Mouse (Mus musculus) intestine, postnatal 0 days (tissue): ENCODE measurements around the gene Npm1. TPM values are rescaled to one million over a fixed set of nuclear protein-coding genes. Genes with fewer than 3 reads are reported as not detected.

ENCODE experiments used
- ATAC-seq: fragments of 200-750 bp; cut with Nextera tagmentation; 2 replicates; pipeline ENCODE4 v1.8.0; 2017; ENCODE audit warnings: mild to moderate bottlenecking, moderate TSS enrichment, moderate library complexity
- H3K27ac ChIP-seq: fragments of 300-500 bp; sonication (generic); 2 replicates; pipeline ENCODE4 v1.5.1; 2014; ENCODE audit warnings: mild to moderate bottlenecking, low read depth, low read length, moderate library complexity
- H3K27me3 ChIP-seq: fragments of 300-500 bp; sonication (generic); replicated peaks from 2 replicates; pipeline ENCODE4 v1.6.1; 2014; ENCODE audit warnings: low read length, mixed read lengths; ENCODE audit not compliant: control insufficient read depth, insufficient read depth
- H3K36me3 ChIP-seq: fragments of 300-500 bp; sonication (generic); 2 replicates; pipeline ENCODE4 v1.6.1; 2014; ENCODE audit warnings: mild to moderate bottlenecking, moderate library complexity; ENCODE audit not compliant: control insufficient read depth, insufficient read depth
- H3K4me1 ChIP-seq: fragments of 300-500 bp; sonication (generic); replicated peaks from 2 replicates; pipeline ENCODE4 v1.6.1; 2014; ENCODE audit warnings: antibody characterized with exemption, low read length, mixed read lengths; ENCODE audit not compliant: control insufficient read depth, insufficient read depth
- H3K4me2 ChIP-seq: fragments of 300-500 bp; sonication (generic); replicated peaks from 2 replicates; pipeline ENCODE4 v1.6.1; 2014; ENCODE audit warnings: low read depth, mild to moderate bottlenecking, moderate library complexity
- H3K4me3 ChIP-seq: fragments of 300-500 bp; sonication (generic); 2 replicates; pipeline ENCODE4 v1.5.1; 2014; ENCODE audit warnings: low read depth, low read length
- H3K9ac ChIP-seq: fragments of 300-500 bp; sonication (generic); 2 replicates; pipeline ENCODE4 v1.6.1; 2014; ENCODE audit warnings: mild to moderate bottlenecking, low read depth, low read length
- H3K9me3 ChIP-seq: fragments of 300-500 bp; sonication (generic); 2 replicates; pipeline ENCODE4 v1.6.1; 2016; ENCODE audit warnings: mixed run types; ENCODE audit not compliant: control insufficient read depth
- CTCF ChIP-seq: sonication (generic); IDR thresholded peaks from 2 replicates; pipeline ENCODE4 v1.5.1; 2016; ENCODE audit warnings: low read depth, mild to moderate bottlenecking, control low read depth, antibody characterized with exemption, moderate library complexity
- WGBS: fragments of 180-500 bp; shearing (Covaris S2); extraction: QIAGEN DNeasy Blood & Tissue Kit; methylation state at CpG from one replicate; pipeline ENCODE4 v1.1.7; 2014; 5-methylcytosine and 5-hydroxymethylcytosine counted together
- polyA plus RNA-seq: library from polyadenylated mRNA; unstranded; fragments of >200 nt; fragmentation: Nextera tagmentation; extraction: Ambion mirVana; gene quantifications from 2 replicates; pipeline ENCODE4 v1.2.1, GENCODE M21; 2015

The Npm1 gene
- polyA plus RNA-seq, 1 experiment from 2014 or later: 296 TPM

GRCm38 (mm10) chr11:33145201-33146142 lies 17.5 kb downstream of the Npm1 start:
- H3K4me1 ChIP-seq: no peaks in the 10 kb centered on the region; the same call in 1 of the 2 replicates
- WGBS: 41% methylated on average over 7 of the region's 7 CpGs
- no peaks in the 10 kb centered on the region for H3K9me3 ChIP-seq
- no peak overlapping the region for H3K4me3 ChIP-seq
- H3K4me2 ChIP-seq: 0 out of 2 replicates have a peak overlapping the region, but pooled peaks have one; percentile 95
- no peak overlapping the region for H3K27ac ChIP-seq
- ATAC-seq: no peak
- H3K36me3 ChIP-seq: peaks cover 11% of the 10 kb centered on the region
- no peak overlapping the region for H3K9ac ChIP-seq
- peaks cover 37% of the 10 kb centered on the region; the same call in 1 of the 2 replicates for H3K27me3 ChIP-seq
- no peak for TF ChIP-seq CTCF

- no peak overlapping the region for H3K4me3 ChIP-seq
- H3K4me2 ChIP-seq: no peak overlapping the region
- no peak for ATAC-seq
- peaks cover 37% of the 10 kb centered on the region; the same call in 1 of the 2 replicates for H3K27me3 ChIP-seq
- H3K36me3 ChIP-seq: no peaks in the 10 kb centered on the region
- no peaks in the 10 kb centered on the region for H3K9me3 ChIP-seq
- H3K4me1 ChIP-seq: no peaks in the 10 kb centered on the region; the same call in 1 of the 2 replicates
- 30% methylated on average over 9 of the region's 9 CpGs for WGBS
- H3K27ac ChIP-seq: no peak overlapping the region
- no peak overlapping the region for H3K9ac ChIP-seq
- no peak for TF ChIP-seq CTCF
These were observed 19.1 kb downstream of the Npm1 start for GRCm38 (mm10) chr11:33143906-33144305.

- no peak overlapping the region for H3K9ac ChIP-seq
- H3K4me1 ChIP-seq: no peaks in the 10 kb centered on the region; the same call in 1 of the 2 replicates
- H3K4me3 ChIP-seq: no peak overlapping the region
- peaks cover 35% of the 10 kb centered on the region; the same call in 1 of the 2 replicates for H3K27me3 ChIP-seq
- H3K4me2 ChIP-seq: no peak overlapping the region
- no peaks in the 10 kb centered on the region for H3K9me3 ChIP-seq
- ATAC-seq: no peak
- no peak for TF ChIP-seq CTCF
- no peaks in the 10 kb centered on the region for H3K36me3 ChIP-seq
- no peak overlapping the region for H3K27ac ChIP-seq
- WGBS: 100% methylated on average over 1 of the region's 1 CpGs
These were observed 20.2 kb downstream of the Npm1 start for GRCm38 (mm10) chr11:33142801-33143200.

GRCm38 (mm10) chr11:33140111-33140460 lies 22.9 kb downstream of the Npm1 start:
- Histone ChIP-seq H3K27me3 (peaks cover 18% of the 10 kb centered on the region; the same call in 1 of the 2 replicates), H3K9ac (no peak overlapping the region)
- WGBS: 91% methylated on average over 5 of the region's 5 CpGs

GRCm38 (mm10) chr11:33139458-33140110 lies 23.4 kb downstream of the Npm1 start:
- no peak overlapping the region for H3K27ac ChIP-seq
- H3K9me3 ChIP-seq: no peaks in the 10 kb centered on the region
- no peaks in the 10 kb centered on the region for H3K36me3 ChIP-seq
- no peak overlapping the region for H3K9ac ChIP-seq
- no peak overlapping the region for H3K4me3 ChIP-seq
- H3K4me2 ChIP-seq: no peak overlapping the region
- no peak for ATAC-seq
- no peaks in the 10 kb centered on the region for H3K4me1 ChIP-seq
- TF ChIP-seq CTCF: no peak
- WGBS: 71% methylated on average over 9 of the region's 9 CpGs
- H3K27me3 ChIP-seq: peaks cover 13% of the 10 kb centered on the region; the same call in 1 of the 2 replicates

More at GRCm38 (mm10) chr11:33140111-33140460, 22.9 kb downstream of the Npm1 start:
- no peak for ATAC-seq
- no peaks in the 10 kb centered on the region for H3K4me1 ChIP-seq
- no peak overlapping the region for H3K4me2 ChIP-seq
- no peak for TF ChIP-seq CTCF
- H3K4me3 ChIP-seq: no peak overlapping the region
- H3K27ac ChIP-seq: no peak overlapping the region
- H3K9me3 ChIP-seq: no peaks in the 10 kb centered on the region
- H3K36me3 ChIP-seq: no peaks in the 10 kb centered on the region

- TF ChIP-seq CTCF: no peak
- WGBS: 85% methylated on average over 5 of the region's 5 CpGs
- no peak overlapping the region for H3K4me3 ChIP-seq
These were observed 24.3 kb downstream of the Npm1 start for GRCm38 (mm10) chr11:33138686-33139085.

More at GRCm38 (mm10) chr11:33138686-33139085, 24.3 kb downstream of the Npm1 start:
- Histone ChIP-seq H3K36me3 (no peaks in the 10 kb centered on the region), H3K27me3 (0 out of 2 replicates have a peak, but pooled peaks cover 6% of the 10 kb centered on the region), H3K27ac (no peak overlapping the region), H3K9me3 (no peaks in the 10 kb centered on the region), H3K4me1 (no peaks in the 10 kb centered on the region), H3K4me2 (no peak overlapping the region), H3K9ac (no peak overlapping the region)
- ATAC-seq: no peak
